Mouse (Mus musculus): ENCODE measurements around the gene Hoxc6. TPM values are rescaled to one million over a fixed set of nuclear protein-coding genes. Genes with fewer than 3 reads are reported as not detected.
A peak's percentile ranks its signal among the peaks of the same experiment; 100 is the strongest.

The Hoxc6 gene
- total and polyA plus RNA-seq, 3 experiments = 0.42 to 4.5 (median 0.79) TPM

- Histone ChIP-seq H3K27me3 (replicated peaks) (no peaks in the 10 kb centered on the region), H3K27ac (ENCODE audit: insufficient read depth, low read depth) (no peak overlapping the region), H3K4me3 (replicated peaks in 1 of 3; ENCODE audit: low read depth in 2 of 3, low read length in 2 of 3, poor library complexity in 1 of 3) (no peak overlapping the region), H3K9ac (ENCODE audit: insufficient read depth, low read depth) (no peak overlapping the region), H3K36me3 (replicated peaks in 1 of 2; ENCODE audit: control insufficient read depth in 1 of 2, insufficient read depth in 1 of 2, low read length in 1 of 2) (no peaks in the 10 kb centered on the region), H3K9me3 (replicated peaks; ENCODE audit: low read length) (peaks cover 7% of the 10 kb centered on the region), H3K4me2 (ENCODE audit: insufficient read depth, low read depth, poor library complexity, severe bottlenecking) (no peak overlapping the region), H3K4me1 (ENCODE audit: control insufficient read depth in 1 of 2, insufficient read depth in 2 of 2) (peaks cover 0 to 37% of the 10 kb centered on the region in 2 experiments; a peak in 2 of 4 replicates), H3K79me2 (replicated peaks; ENCODE audit: control insufficient read depth, extremely low read depth, insufficient read depth, poor library complexity, severe bottlenecking) (no peaks in the 10 kb centered on the region)
- TF ChIP-seq ETS1 (conservative IDR thresholded peaks at IDR 0.05; ENCODE audit: low read depth, low read length) = no peak
- TF ChIP-seq KAT2A (IDR thresholded peaks at IDR 0.05; ENCODE audit: insufficient replicate concordance, low read length) = no peak
- peak; percentile 91 for TF ChIP-seq ZNF384 (IDR thresholded peaks at IDR 0.05; ENCODE audit: low read depth, low read length)
- TF ChIP-seq USF1 (IDR thresholded peaks at IDR 0.05; ENCODE audit: low read depth, low read length) = peak; percentile 52
- TF ChIP-seq RAD21 (IDR thresholded peaks at IDR 0.05; ENCODE audit: low read depth, low read length) = peak; percentile 88
- peak; percentile 91 for TF ChIP-seq ZC3H11A (IDR thresholded peaks at IDR 0.05; ENCODE audit: low read depth, low read length)
- TF ChIP-seq CTCF (conservative IDR thresholded peaks at IDR 0.05 in 1 of 2, IDR thresholded peaks at IDR 0.05 in 1 of 2; ENCODE audit: low read depth in 2 of 2, low read length in 2 of 2) = peak; percentile 77 to 92
- TF ChIP-seq ZKSCAN1 (IDR thresholded peaks at IDR 0.05; ENCODE audit: borderline replicate concordance, low read depth, low read length) = no peak
- TF ChIP-seq SMC3 (IDR thresholded peaks at IDR 0.05; ENCODE audit: low read depth, low read length) = peak; percentile 97
- TF ChIP-seq NELFE (IDR thresholded peaks at IDR 0.05; ENCODE audit: low read depth, low read length) = no peak
- dilution Hi-C loops (cut with MboI; ENCODE audit: extremely low pct_ligation_motif_present, extremely low pct_unique_long_range_greater_than_20kb, low sequenced_read_pairs) = no loop called here
- in situ Hi-C loops (cut with MboI; ENCODE audit: low pct_ligation_motif_present, low pct_unique_long_range_greater_than_20kb, low sequenced_read_pairs) = loop anchor here (10.0 kb wide), 1 partner anchor 161 kb away; no protein-coding TSS in a partner anchor
- DNase-seq (ENCODE audit: extremely low read depth) = peak; percentile 59
Measured at GRCm38 (mm10) chr15:103013238-103013984, 15.4 kb downstream of the Hoxc6 start.

GRCm38 (mm10) chr15:103014166-103015008 is 16.3 kb downstream of the Hoxc6 start:
- Histone ChIP-seq H3K4me2 (ENCODE audit: insufficient read depth, low read depth, poor library complexity, severe bottlenecking) (no peak overlapping the region), H3K27me3 (replicated peaks) (no peaks in the 10 kb centered on the region), H3K4me3 (replicated peaks in 1 of 3; ENCODE audit: low read depth in 2 of 3, low read length in 2 of 3, poor library complexity in 1 of 3) (no peak overlapping the region), H3K9ac (ENCODE audit: insufficient read depth, low read depth) (no peak overlapping the region), H3K9me3 (replicated peaks; ENCODE audit: low read length) (peaks cover 7% of the 10 kb centered on the region), H3K79me2 (replicated peaks; ENCODE audit: control insufficient read depth, extremely low read depth, insufficient read depth, poor library complexity, severe bottlenecking) (no peaks in the 10 kb centered on the region), H3K27ac (ENCODE audit: insufficient read depth, low read depth) (no peak overlapping the region), H3K36me3 (replicated peaks in 1 of 2; ENCODE audit: control insufficient read depth in 1 of 2, insufficient read depth in 1 of 2, low read length in 1 of 2) (no peaks in the 10 kb centered on the region), H3K4me1 (ENCODE audit: control insufficient read depth in 1 of 2, insufficient read depth in 2 of 2) (peaks cover 6 to 39% of the 10 kb centered on the region in 2 experiments; a peak in 3 of 4 replicates)
- no peak for TF ChIP-seq MYC (IDR thresholded peaks at IDR 0.05; ENCODE audit: low read depth, low read length)
- in situ Hi-C loops (cut with MboI; ENCODE audit: low pct_ligation_motif_present, low pct_unique_long_range_greater_than_20kb, low sequenced_read_pairs) (loop anchor here (10.0 kb wide), 1 partner anchor 160 kb away; no protein-coding TSS in a partner anchor), dilution Hi-C loops (cut with MboI; ENCODE audit: extremely low pct_ligation_motif_present, extremely low pct_unique_long_range_greater_than_20kb, low sequenced_read_pairs) (no loop called here)
- DNase-seq (ENCODE audit: extremely low read depth) = no peak
